Comparison of ENCODE assay signal across 22 mouse cellular contexts in the genomic region with DNA sequence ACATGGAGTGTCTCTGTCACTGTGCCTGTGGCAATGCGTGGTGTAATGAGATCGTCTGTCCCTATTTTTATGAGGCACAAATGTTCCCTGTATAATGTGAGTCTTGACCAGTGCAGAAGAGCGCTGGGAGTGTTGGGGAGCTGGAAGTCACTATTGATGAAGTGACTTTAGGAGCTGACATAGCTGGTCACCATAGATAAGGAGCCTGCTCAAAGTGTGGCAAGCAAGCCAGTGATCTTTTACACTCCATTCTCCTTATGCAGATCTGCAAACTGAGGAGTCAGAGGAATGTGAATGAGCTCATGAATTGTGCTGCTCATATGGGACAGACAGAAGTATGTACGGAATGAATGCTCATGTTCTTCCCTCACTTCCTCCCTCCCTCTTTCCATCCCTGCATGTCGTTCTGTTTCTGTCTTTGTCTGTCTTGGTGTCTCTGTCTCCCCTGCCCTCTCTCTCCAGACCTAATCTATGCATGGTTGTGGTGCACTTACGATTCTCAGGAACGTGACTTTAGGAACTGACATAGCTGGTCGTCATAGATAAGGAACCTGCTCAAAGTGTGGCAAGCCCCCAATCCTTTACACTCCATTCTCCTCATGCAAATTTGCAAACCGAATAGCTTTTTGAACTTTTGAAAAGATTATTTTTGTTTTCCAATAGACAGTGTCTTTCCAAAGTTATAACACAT.
DNase-seq lines count a peak whose midpoint lies in the region; ATAC-seq and TF ChIP-seq lines count a peak whose summit lies in the region.
"Had no signal": no experiment of that assay in that cellular context is flagged by ENCODE, and none has a peak within 500 bp of the region (broad histone marks: within the 10 kb centered on the region; RNA-seq: fewer than 3 reads in every experiment).

No protein-coding gene starts in this region.

- no peaks in the 10 kb centered on the region for H3K27me3 ChIP-seq in erythroblast, embryonic 14.5 days (ENCODE audit: control insufficient read depth)
- no peaks in the 10 kb centered on the region for H3K27me3 ChIP-seq in intestine, embryonic 16.5 days (replicated peaks; ENCODE audit: control insufficient read depth, insufficient read depth, low read length)
- no peaks in the 10 kb centered on the region for H3K27me3 ChIP-seq in intestine, postnatal 0 days (replicated peaks; ENCODE audit: control insufficient read depth, insufficient read depth, low read length)
- no peaks in the 10 kb centered on the region for H3K27me3 ChIP-seq in liver, embryonic 14.5 days (ENCODE audit: control insufficient read depth, insufficient read depth, low read length)
- H3K27me3 ChIP-seq: embryonic facial prominence, embryonic 13.5 days; hindbrain, embryonic 15.5 days; intestine, embryonic 15.5 days; limb, embryonic 15.5 days had no signal

- H3K4me3 ChIP-seq in erythroblast, embryonic 14.5 days (replicated peaks), result peak overlapping the region; percentile 28
- H3K4me3 ChIP-seq in intestine, embryonic 16.5 days (ENCODE audit: low read length), result no peak overlapping the region
- H3K4me3 ChIP-seq in intestine, postnatal 0 days (ENCODE audit: low read depth, low read length), result no peak overlapping the region
- H3K4me3 ChIP-seq in liver, embryonic 14.5 days (ENCODE audit: insufficient read depth in 1 of 2, low read depth in 2 of 2, low read length in 2 of 2), result no peak overlapping the region
- H3K4me3 ChIP-seq: embryonic facial prominence, embryonic 13.5 days; hindbrain, embryonic 15.5 days; intestine, embryonic 15.5 days; limb, embryonic 15.5 days had no signal

- H3K4me2 ChIP-seq in intestine, embryonic 16.5 days (ENCODE audit: low read depth, low read length), result no peak overlapping the region
- H3K4me2 ChIP-seq in intestine, postnatal 0 days (replicated peaks; ENCODE audit: low read depth), result no peak overlapping the region
- H3K4me2 ChIP-seq in liver, embryonic 14.5 days (ENCODE audit: low read depth), result peak overlapping the region; percentile 47
- H3K4me2 ChIP-seq: embryonic facial prominence, embryonic 13.5 days; hindbrain, embryonic 15.5 days; intestine, embryonic 15.5 days; limb, embryonic 15.5 days had no signal

- H3K36me3 ChIP-seq in erythroblast, embryonic 14.5 days (ENCODE audit: control insufficient read depth), result no peaks in the 10 kb centered on the region
- no peaks in the 10 kb centered on the region for H3K36me3 ChIP-seq in intestine, embryonic 16.5 days (ENCODE audit: control insufficient read depth, insufficient read depth, low read length)
- H3K36me3 ChIP-seq in intestine, postnatal 0 days (ENCODE audit: control insufficient read depth, insufficient read depth), result no peaks in the 10 kb centered on the region
- no peaks in the 10 kb centered on the region for H3K36me3 ChIP-seq in liver, embryonic 14.5 days (replicated peaks; ENCODE audit: control insufficient read depth, insufficient read depth, low read depth)
- H3K36me3 ChIP-seq: embryonic facial prominence, embryonic 13.5 days; hindbrain, embryonic 15.5 days; intestine, embryonic 15.5 days; limb, embryonic 15.5 days had no signal

- no peak overlapping the region for H3K27ac ChIP-seq in intestine, embryonic 16.5 days (ENCODE audit: low read length)
- no peak overlapping the region for H3K27ac ChIP-seq in intestine, postnatal 0 days (ENCODE audit: low read depth, low read length)
- H3K27ac ChIP-seq in liver, embryonic 14.5 days, result peak overlapping the region; percentile 59
- H3K27ac ChIP-seq: embryonic facial prominence, embryonic 13.5 days; hindbrain, embryonic 15.5 days; intestine, embryonic 15.5 days; limb, embryonic 15.5 days had no signal

- ATAC-seq in erythroblast, adult 5-6 weeks (replicated peaks; ENCODE audit: low FRiP score, poor library complexity, severe bottlenecking), result no peak
- ATAC-seq in intestine, embryonic 16.5 days, result 0 out of 2 replicates have a peak, but pooled peaks have one; percentile 18
- no peak for ATAC-seq in intestine, postnatal 0 days
- ATAC-seq in liver, embryonic 14.5 days (ENCODE audit: insufficient read depth), result peak; percentile 97
- ATAC-seq: intestine, embryonic 15.5 days had no signal

- peak; percentile 12 for DNase-seq in c-Kit-positive CD71-negative TER-119-negative erythroid progenitor cells, embryonic 14.5 days (ENCODE audit: low read depth)
- peak; percentile 47 to 53 (median 47) for DNase-seq in liver, embryonic 14.5 days (ENCODE audit: low read depth in 3 of 3, low spot score in 3 of 3)
- DNase-seq in urinary bladder, postnatal 36 days (ENCODE audit: low spot score in 2 of 2), result no peak
- no peak for DNase-seq in kidney, adult 9 months
- DNase-seq: cerebellum, adult 11 months; cerebellum, postnatal 14 days; gastrocnemius, postnatal 10 days; heart, adult 18-20 months; heart, postnatal 4 days; kidney, postnatal 10 days; lung, postnatal 10 days; midbrain, embryonic 14.5 days; right cerebral cortex, postnatal 14 days; thymus, adult 2 months had no signal

- peak; percentile 78 for TF ChIP-seq EP300 in liver, embryonic 14.5 days (IDR thresholded peaks at IDR 0.05; ENCODE audit: low read depth)

- H3K9me3 ChIP-seq in erythroblast, embryonic 14.5 days (ENCODE audit: control insufficient read depth, low read length), result no peaks in the 10 kb centered on the region
- H3K9me3 ChIP-seq in intestine, embryonic 16.5 days (ENCODE audit: control insufficient read depth, low read length), result no peaks in the 10 kb centered on the region
- no peaks in the 10 kb centered on the region for H3K9me3 ChIP-seq in intestine, postnatal 0 days (ENCODE audit: control insufficient read depth)
- H3K9me3 ChIP-seq in liver, embryonic 14.5 days (ENCODE audit: control insufficient read depth, low read length), result no peaks in the 10 kb centered on the region
- H3K9me3 ChIP-seq: embryonic facial prominence, embryonic 13.5 days; hindbrain, embryonic 15.5 days; intestine, embryonic 15.5 days; limb, embryonic 15.5 days had no signal

- 71% methylated on average over 9 of the region's 9 CpGs for WGBS in intestine, embryonic 16.5 days
- 73% methylated on average over 9 of the region's 9 CpGs for WGBS in intestine, postnatal 0 days
- 23% methylated on average over 9 of the region's 9 CpGs for WGBS in liver, embryonic 14.5 days (ENCODE audit: insufficient replicate concordance)

- TF ChIP-seq CTCF in intestine, postnatal 0 days (IDR thresholded peaks at IDR 0.05; ENCODE audit: low read depth), result no peak
- TF ChIP-seq CTCF in liver, embryonic 14.5 days (IDR thresholded peaks at IDR 0.05; ENCODE audit: low read depth), result no peak

- H3K4me1 ChIP-seq in erythroblast, embryonic 14.5 days (ENCODE audit: control insufficient read depth), result peaks cover 32% of the 10 kb centered on the region
- no peaks in the 10 kb centered on the region for H3K4me1 ChIP-seq in intestine, embryonic 16.5 days (ENCODE audit: control insufficient read depth, insufficient read depth, low read length)
- H3K4me1 ChIP-seq in intestine, postnatal 0 days (replicated peaks; ENCODE audit: control insufficient read depth, insufficient read depth, low read length), result no peaks in the 10 kb centered on the region
- H3K4me1 ChIP-seq in liver, embryonic 14.5 days (replicated peaks; ENCODE audit: control insufficient read depth in 2 of 2, insufficient read depth in 2 of 2, low read length in 1 of 2), result peaks cover 2 to 18% of the 10 kb centered on the region in 2 experiments; a peak in 3 of 4 replicates
- H3K4me1 ChIP-seq: embryonic facial prominence, embryonic 13.5 days; hindbrain, embryonic 15.5 days; intestine, embryonic 15.5 days; limb, embryonic 15.5 days had no signal

- no peak overlapping the region for H3K9ac ChIP-seq in intestine, embryonic 16.5 days (ENCODE audit: low read depth, low read length)
- no peak overlapping the region for H3K9ac ChIP-seq in intestine, postnatal 0 days (ENCODE audit: low read depth, low read length)
- H3K9ac ChIP-seq in liver, embryonic 14.5 days (replicated peaks), result no peak overlapping the region
- H3K9ac ChIP-seq: embryonic facial prominence, embryonic 13.5 days; hindbrain, embryonic 15.5 days; intestine, embryonic 15.5 days; limb, embryonic 15.5 days had no signal

Comparison
In these comparisons a context has a peak if more than half of its experiments do, and no peak if none do; other contexts are left out.
1. ATAC-seq: peak in intestine, embryonic 16.5 days (single experiment) and liver, embryonic 14.5 days (single experiment); none in erythroblast, adult 5-6 weeks (single experiment) and intestine, postnatal 0 days (single experiment).
2. DNase-seq: peak in c-Kit-positive CD71-negative TER-119-negative erythroid progenitor cells, embryonic 14.5 days (single experiment) and liver, embryonic 14.5 days (3 of 3); none in urinary bladder, postnatal 36 days (0 of 2) and kidney, adult 9 months (single experiment).